Mouse (Mus musculus) MN1 (cell line): ENCODE results near the gene Cyp26b1.

Experiments
- DNase-seq: peaks from one replicate; pipeline ENCODE4 v3.0.0-alpha.2; 2016; ENCODE audit warnings: low spot score

Gene Cyp26b1

GRCm38 (mm10) chr6:84587471-84588101, 6.1 kb downstream of the Cyp26b1 start:
- peak; percentile 78 for DNase-seq

DNA sequence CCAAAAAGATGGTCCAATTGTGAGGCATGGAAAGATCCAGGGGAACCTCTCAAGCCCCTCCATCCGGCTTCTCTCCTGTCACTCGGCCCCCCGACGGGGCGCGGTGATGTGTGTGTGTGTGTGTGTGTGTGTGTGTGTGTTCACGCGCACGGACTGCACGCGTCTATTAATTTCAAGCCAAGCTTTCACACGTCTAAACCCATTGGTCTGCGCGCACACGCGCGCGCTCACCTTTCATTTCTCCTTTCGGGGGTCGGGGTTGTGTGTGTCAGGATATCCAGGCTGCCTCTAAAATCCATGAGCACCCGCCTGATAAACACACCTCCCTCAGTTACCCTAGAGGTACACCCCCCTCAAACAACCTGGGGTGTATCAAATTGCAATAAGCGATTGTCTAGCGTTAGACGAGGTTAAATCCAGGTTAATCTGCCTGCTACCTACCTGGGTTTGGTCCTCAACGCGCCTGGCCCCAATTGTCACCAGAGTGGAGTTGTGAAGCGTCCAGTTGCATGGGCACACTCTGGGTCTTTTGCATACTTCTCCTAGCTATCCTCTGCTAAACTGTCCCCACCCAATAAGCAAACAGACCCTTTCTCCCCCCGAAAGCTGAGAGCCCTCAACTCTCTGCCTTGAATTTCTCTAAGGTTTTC, 7.0 kb downstream of the Cyp26b1 start:
- DNase-seq: no peak

GRCm38 (mm10) chr6:84585686-84586300, 7.9 kb downstream of the Cyp26b1 start:
- no peak for DNase-seq

GRCm38 (mm10) chr6:84584783-84585685, 8.7 kb downstream of the Cyp26b1 start:
- DNase-seq: no peak

- DNase-seq: no peak
Observed at GRCm38 (mm10) chr6:84583841-84584782, 9.6 kb downstream of the Cyp26b1 start.

- DNase-seq: no peak
Observed at GRCm38 (mm10) chr6:84583371-84583770, 10.3 kb downstream of the Cyp26b1 start.

- DNase-seq: no peak
Observed at GRCm38 (mm10) chr6:84582826-84583225, 10.9 kb downstream of the Cyp26b1 start.

DNA sequence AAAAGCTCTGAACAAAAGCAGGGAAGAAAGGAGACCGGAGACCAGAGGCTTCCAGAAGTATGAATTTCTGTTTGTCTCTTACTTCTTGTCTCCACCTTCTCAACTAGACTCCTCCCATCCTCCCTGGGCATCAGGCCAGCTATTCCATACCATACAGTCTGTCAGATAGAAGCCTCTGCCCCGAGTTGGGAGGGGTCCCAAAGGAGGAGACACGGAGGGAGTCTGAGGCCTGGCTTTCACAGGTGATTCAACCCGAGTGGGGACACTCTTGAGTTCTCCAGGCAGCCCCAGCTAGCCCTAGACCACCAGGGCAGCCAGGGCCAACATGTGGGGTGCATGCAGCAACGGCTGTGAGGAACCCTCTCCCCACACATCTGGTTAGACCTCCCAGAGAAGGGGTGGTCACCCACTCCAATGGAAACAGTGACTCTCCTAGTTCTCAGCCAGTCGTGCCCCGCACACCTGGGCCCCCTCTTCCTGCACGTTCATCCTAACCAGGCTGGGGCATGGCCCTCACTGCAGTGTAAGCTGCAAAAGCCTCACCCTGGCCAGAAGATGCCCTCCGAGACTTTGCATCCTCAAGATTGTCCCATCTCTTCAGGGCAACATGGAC, 11.8 kb downstream of the Cyp26b1 start:
- DNase-seq: no peak

- no peak for DNase-seq
Observed at GRCm38 (mm10) chr6:84580979-84581832, 12.5 kb downstream of the Cyp26b1 start.

DNA sequence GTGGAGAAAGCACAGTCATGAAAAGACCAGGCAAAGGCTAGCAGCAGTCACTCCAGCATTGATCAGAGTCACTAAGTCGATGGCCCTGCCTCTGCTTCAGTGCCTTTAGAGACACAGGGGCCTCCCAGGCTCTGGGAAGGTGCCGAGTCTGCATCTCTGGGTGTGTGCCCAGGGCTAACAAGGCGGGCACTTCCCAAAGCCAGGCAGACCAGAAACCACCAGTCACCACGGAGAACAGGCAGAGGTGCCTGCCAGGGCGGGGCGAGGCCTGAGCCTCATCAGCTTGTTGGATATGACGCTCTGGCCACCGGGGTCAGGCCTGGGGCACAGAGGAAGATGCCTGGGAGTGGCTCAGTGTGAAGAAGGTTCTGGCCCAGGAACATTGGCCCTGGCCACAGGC, 14.2 kb downstream of the Cyp26b1 start:
- peak; percentile 72 for DNase-seq

- peak; percentile 26 for DNase-seq
Observed at GRCm38 (mm10) chr6:84578928-84579327, 14.8 kb downstream of the Cyp26b1 start.

DNA sequence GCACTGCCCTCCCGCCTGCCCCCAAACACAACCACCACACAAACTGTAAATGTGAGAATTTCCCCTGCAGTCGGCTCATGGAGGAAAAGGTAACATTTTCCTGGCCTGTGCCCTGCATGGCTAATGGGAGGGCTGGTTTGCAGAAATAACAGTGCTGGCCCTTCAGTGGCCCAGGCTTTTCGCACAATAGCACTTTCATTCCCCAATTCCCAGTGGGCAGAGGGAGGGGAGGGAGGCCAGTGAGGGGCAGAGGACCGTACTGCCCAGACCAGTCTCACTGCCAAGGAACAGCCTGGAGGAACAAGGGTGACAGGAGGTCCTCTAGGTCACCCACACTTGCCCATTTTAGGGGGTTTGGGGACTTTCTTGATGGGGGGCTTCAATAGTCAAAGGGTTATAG, 15.8 kb downstream of the Cyp26b1 start:
- DNase-seq: peak; percentile 32

DNA sequence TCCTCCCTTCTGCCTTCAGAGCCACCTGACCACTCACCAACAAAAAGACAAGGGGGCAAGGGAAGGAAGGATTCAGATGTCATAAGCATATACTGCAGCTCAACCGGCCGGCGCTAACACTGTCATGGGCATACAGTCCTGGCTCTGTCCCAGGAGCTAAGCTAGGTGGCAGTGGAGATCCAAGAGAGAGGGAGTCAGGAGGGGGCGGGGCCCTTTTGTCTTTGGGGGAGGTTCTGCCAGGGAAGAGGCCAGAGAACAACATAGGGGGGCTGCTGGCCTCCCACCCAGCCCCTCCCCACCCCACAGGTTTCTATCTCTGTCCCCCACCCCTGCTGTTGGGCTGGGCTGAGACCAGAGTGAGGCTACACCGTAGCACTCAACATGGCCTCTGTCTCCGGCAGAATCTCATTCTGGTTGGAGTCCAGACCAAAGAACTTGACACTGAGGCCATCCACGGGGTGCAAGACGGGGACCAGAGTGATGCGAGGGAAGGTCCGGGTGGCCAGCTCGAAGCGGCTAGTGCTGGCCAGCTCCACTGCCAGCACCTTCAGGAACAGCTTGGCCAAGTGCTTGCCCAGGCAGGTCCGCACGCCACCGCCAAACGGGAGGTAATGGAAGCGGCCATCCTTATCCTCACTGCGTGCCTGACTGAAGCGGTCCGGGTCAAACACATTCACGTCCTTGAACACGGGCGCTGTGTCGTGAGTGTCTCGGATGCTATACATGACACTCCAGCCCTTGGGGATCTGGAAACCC, 19.6 kb downstream of the Cyp26b1 start:
- DNase-seq: no peak

DNA sequence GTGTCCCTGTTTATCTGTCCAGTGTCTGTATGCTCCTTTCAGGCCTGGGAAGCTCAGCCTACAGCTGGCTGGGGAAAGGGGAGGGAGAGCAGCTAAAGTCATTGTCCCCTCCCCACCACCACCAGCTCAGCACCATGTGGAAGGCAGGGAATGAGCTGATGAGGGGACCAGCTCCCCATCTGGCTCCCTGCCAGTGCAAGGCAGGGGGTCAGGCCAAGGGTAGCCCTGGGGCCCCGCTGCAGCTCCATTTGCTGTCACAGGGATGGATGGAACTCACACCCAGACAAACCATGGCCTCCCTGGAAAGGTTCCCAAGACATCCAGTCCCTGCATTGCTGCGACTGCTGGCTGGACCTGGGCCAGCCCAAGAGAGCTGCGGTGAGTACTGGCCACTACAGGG, 23.7 kb downstream of the Cyp26b1 start:
- no peak for DNase-seq

- no peak for DNase-seq
Observed at GRCm38 (mm10) chr6:84569590-84569989, 24.1 kb downstream of the Cyp26b1 start.

- DNase-seq: no peak
Observed at GRCm38 (mm10) chr6:84568880-84569279, 24.8 kb downstream of the Cyp26b1 start.

GRCm38 (mm10) chr6:84567696-84568095, 26.0 kb downstream of the Cyp26b1 start:
- peak; percentile 71 for DNase-seq

DNA sequence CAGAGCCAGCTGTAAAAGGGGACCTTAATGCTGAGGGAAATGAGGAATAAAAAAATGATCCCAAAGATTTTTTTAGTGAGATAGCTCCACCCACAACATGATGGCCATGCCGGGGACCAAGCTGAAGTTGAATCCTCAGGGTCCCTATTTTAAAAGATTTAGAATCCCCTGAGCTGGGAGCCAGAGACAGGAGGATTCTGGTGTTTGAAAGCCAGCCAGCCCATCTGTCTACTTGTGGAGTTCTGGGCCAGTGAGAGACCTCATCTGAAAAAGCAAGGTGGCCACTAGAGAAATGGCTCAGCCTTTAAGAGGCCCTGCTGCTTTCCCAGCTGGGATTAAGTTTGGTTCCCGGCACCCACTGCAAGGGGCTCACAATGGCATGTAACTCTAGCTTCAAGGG, 26.9 kb downstream of the Cyp26b1 start:
- DNase-seq: no peak

DNA sequence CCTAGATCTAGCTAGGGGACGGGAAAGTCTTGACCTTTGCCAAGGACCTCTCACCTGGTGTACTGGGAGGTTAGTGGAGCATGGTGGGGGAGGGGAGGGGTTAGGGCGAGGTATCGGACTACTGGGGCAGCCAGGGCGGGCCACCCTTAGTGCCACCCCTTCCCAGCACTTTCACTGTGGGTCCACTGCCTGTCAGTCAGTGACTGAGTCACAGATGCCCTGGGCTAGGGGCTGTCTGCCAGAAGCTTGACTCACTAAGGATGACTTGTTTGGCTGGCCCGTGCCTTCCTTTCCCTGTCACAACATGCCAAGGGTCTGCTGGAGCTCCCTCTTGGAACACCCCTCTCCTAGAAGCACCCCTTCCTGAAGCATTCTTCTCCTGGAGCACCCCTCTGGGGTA, 28.5 kb downstream of the Cyp26b1 start:
- DNase-seq: no peak
